Mouse (Mus musculus): ENCODE measurements around the gene Gm20388.

Gm20388 gene

DNA sequence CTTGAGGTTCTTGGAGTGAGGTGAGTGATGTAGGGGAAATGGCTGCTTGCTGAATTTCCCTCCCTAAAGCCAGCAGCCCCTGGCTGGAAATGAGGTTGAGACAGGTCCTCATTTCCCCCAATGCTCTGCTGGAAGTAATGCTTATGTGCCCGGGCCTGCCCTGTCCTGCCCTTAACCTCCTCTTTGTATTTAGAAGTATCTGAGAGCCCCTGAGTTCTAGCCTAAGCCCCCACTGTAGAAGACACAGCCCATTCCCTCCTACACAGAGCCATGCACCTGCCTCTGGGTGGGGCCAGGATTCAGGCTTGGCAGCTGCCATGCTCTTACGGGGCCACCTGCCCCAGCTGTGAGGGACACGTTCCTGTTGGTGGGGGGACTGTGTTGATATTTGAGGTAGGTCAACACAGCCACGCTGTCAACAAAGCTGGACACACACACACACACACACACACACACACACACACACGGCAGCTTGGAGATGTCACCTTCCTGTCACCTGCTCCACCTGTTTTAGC, 2787.7 kb downstream of the Gm20388 start:
- no peak for DNase-seq

DNA sequence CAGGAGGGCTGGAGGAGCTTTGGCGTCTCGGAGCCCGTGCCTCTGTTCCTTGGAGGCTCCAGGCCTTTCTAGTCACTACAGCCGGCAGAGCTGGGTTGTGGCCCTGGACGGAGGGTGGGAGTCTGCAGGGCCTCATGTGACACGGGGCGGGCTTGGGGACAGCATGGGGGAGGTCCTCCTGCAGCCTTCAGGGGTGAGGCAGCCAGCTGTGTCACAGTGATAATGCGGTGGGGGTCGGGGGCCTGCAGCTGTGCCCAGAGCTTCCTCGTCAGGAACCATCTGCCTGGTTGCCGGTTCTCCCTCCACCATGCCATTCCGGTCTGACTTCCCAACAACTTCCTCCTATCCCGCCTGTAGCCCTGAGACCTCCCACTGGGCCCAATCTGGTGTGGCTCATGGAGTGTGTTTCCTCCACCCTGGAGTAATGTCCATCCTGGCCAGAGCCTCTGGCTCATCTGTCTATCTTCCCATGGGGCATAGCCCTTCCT, 2788.4 kb downstream of the Gm20388 start, which contains the start of gene Cbfa2t3:
Cbfa2t3 (minus strand) TSS at position 105 of the 488 bp plus-strand sequence.
- peak; percentile 42 to 67 for DNase-seq

DNA sequence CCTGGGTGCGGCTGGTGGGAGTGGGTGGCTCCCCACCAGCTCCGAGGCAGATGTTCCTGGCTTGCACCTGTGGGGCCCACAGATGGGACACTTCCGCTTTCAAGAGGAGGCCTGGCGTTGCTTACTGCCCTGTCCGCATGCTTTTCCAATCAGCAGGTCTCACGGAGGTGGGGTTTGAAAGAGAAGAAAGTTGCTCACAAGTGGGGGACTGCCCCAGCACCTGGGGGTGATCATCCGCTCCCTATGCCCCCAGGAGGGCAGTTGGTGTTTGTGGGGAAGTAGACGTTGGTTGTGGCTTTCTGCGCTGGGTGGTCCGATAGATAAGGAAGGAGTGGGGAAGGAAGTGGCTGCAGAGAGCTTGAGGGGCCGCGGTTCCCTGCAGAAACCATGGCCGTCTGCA, 2790.0 kb downstream of the Gm20388 start:
- peak in 1 of 2 experiments; percentile 52 for DNase-seq

DNA sequence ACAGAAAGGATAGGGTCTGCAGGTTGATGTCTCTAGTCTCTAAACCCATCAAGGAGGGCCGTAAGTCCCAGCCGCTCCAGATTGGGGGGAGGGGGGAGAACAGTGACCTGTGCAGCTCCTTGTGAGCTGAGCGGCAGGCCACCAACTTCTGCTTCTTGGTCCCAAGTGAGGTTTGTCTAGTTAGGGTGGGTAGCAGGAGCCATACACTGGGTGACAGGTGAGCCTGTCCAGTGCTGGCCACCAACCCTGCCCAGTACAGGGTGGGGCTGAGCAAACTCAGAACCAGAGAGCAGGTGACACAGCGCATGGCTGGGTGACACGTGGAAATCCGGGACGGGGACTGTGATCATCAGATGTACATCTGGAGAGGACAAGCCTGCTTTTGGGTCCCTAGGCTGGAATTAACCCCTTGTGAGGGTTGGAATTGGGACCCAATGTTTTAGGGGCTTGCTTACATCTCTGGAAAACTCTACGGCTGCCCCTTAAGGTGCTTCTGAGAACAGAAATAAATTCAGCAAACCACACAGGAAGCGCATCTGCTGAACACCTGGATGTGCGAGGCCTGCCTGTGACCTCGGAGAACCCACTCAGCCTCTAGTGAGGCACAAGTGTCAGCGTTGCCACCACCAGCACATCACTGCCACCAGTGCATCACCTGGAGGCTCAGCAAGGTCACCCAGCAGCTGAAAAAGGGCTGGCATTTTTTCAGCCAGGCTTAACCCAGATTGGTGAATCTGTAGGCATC, 2791.0 kb downstream of the Gm20388 start:
- DNase-seq: no peak

DNA sequence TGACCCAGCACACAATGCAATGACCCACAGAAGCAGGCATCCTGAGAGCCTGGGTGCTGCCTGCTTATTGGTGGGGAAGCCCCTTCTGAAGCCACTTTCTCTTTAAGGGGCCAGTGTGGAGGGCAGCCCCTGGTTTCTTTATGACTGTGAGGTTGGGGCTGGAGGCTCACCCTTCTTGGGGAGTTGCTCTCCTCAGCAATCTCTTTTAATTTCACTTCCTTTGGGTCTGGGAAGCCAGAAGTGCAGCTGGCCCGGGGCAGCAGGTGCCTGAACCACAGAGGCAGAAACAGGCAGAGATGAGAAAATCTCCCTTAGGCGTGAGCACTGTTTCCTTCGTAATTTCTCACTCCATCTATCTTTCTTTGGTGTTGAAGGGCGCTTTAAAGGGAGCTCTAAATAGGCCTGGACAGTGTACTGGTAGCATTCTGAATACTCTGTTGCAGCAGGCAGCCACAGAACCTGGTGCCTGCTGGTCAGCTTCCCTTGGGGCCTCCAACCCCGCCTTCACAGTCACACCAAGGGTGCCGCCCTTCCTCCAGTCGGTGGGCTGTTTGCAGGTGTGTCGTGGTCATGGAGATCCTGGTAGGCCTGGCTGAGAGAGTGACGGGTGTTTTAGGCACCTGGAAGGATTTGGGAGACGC, 2791.8 kb downstream of the Gm20388 start:
- DNase-seq: no peak

DNA sequence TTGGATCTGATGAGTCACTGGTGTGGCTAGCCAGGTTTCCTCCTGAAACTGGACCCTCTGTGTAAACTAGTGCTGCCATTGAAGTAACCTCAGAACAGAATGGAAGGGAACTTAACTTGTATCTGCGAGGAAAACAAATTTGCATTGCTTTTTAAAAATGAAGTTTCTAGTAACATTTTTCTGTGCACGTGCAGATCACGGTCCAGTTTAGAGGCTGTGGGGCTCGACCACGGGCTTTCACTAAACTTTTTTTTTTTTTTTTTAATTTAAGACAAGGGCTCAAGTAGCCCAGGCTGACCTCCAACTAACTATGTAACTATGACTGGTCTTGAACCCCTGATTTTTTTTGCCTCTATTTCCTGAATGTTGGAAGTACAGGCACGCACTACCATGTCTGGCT, 2792.3 kb downstream of the Gm20388 start:
- DNase-seq: no peak

DNA sequence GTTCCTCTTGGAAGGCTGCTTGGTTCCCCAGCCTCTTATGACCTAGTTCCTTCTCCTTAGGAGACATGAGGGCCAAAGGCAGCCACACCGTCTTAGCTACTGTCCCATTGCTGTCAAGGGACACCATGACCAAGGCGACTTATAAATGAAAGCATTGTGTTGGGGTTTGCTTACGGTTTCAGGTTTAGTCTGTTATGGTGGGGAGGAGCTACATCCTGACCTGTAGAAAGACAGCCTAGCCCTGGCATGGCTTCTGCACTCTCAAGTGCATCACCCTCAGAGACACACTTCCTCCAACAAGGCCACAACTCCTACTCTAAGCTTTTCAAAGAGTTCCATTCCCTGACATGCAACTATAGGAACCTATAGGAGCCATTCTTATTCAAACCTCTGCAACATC, 2794.0 kb downstream of the Gm20388 start:
- no peak for DNase-seq

DNA sequence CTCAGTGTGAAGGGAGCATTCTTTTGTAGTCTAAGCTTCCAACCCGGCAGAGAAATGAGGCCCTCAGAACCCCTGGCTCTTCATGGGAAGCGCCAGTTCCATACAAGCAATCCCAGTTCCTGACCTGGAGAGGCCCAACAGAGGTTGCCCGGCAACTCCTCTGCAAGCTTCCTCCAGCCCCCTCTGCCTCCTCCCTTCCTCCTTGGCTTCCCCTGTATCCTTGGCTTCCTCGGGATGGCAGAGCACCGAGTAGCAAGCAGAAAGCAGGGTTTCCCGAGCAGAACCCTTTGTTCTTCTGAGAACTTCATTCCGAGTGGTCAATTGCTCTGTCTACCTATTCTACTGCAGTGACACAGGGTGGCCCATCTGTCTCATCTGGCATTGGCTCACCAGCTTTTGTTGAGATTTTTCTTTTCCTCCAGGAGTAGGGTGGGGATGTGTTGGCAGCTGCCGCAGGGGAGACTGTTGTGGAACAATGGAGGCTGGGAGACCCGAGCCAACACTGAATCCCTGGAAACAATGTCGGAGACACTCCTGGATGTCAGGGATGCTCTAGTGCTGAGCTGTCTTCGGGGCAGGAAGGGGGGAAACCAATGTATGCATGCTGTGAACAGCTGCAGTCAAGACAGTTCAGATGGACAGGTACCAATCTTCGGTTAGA, 2795.4 kb downstream of the Gm20388 start:
- peak in 1 of 2 experiments; percentile 54 for DNase-seq

DNA sequence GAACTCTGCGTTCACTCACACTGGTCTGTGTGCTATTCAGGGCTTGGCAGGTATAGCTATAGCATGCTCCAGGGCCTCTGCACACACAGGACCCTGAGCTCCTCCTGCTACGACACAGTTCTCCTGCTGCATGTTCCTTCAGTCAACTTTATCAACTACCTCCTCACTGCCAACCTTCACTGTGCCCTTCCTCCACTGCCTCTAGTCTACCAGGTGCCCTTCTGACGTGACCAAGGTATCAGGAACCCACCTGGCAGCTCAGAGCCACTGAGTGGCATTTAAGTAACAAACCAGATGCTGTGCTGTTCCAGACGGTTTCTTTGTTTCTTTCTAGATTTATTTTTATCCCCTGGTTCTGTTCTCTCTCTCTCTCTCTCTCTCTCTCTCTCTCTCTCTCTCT, 2796.5 kb downstream of the Gm20388 start:
- DNase-seq: no peak

DNA sequence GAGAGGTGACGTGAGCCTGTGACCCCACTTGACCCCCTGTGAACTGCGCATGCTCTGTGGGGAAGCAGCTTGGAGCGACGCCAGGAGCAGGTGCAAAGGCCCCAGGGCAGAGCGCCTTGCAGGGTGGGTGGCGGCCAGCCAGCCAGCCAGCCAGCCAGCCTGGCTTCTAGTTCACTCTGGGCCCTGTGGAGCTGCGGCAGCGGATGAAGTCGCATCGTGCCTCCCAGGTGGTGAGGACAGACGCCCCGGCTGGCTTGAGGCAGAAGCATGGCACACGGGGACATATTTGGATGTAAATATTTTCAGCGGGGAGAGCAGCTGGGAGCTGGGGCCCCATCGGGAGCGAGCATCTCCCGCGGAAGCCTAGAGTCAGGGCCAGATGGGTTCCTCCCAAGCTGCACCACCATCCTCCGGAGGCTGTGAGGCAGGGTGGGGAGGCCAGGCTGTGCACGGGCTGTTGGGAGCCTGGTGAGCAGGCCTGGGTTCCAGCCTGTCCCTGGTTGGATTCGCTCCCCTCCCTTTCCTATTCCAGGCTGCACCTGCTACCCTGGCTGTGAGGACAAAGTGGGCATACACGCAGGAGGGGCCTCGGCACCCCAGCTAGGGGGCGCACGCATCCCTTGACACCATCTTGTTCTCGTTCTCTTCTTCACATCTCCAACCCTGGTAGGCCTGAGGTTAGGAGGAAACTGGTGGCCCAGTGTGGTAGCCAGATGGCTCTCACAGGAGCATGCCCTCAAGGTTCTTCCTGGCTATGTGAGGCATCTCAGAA, 2798.9 kb downstream of the Gm20388 start:
- no peak for DNase-seq

DNA sequence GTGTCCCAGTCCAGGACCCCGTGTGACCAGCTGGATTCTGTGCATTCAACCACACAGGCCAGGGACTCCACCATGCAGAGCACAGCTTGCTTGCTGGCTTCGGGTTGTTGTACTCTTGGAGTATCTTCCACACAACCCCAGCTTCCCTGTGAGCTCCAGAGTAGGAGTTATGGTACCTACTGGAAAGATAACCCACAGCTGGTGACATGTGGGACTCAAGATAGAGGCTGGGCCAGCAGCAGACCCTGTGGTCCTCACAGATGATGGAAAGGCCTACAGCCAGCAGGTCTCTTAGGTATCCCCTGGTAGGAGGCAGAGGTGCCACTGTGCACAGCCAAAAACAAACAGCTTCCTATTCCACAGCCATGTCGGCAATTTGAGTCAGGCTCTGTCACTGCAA, 2800.8 kb downstream of the Gm20388 start:
- DNase-seq: no peak

DNA sequence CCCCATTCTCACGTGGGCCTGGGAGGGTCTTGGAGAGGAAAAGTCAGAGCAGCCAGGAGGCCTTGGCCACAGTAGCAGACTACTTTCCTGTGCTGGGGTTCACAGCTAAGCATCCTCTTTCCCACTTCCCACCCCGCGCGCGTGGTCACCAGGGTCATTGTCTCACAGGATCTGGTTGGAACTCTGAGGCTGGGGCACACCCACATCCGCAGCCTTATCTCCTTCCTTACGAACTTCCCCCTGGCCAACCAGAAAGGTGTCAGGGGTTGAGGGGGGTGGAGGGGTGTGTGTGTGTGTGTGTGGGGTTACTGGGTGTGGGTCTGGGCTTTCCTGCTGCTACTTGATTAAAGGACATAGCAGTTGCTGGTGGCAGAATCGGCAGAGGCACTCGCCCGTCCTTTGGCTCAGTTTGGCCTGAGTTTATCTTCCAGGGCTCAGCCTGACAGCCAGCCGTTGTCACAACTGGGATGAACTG, 2801.3 kb downstream of the Gm20388 start:
- peak; percentile 70 to 86 for DNase-seq

DNA sequence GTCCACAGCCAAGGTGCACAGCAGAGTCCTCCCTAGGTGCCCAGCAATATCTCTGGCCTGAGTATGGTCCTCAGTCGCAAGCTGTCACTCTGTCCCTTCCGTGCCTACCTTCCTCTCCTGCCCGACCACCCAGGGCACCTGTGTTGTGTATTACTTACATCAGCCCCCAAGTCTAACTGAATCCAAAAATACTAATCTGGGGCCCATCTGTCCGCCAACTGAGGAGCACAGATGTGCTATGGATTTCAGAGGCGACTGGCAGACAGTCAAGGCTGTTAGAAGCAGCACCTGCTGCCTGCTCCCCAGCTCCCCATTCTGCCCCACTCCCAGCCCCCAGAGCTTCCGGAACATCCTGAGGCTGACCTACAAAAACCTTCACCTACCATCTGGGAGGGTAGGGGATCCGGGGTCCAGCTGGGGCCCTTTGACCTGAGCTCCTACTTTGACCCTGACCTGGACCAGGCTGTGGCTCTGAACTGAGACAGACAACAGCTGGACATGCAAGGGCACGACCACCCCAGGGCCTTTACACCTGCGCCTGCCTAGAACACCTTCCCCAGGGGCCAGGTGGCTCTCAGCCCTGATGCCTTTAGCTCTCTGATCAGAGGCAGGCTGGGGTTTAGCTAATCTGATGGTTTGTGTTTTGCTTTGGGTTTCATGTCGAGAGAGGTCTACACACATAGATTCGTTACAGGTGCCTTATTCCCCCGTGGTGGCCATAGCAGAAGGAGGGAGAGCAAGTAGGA, 2801.9 kb downstream of the Gm20388 start:
- DNase-seq: no peak

DNA sequence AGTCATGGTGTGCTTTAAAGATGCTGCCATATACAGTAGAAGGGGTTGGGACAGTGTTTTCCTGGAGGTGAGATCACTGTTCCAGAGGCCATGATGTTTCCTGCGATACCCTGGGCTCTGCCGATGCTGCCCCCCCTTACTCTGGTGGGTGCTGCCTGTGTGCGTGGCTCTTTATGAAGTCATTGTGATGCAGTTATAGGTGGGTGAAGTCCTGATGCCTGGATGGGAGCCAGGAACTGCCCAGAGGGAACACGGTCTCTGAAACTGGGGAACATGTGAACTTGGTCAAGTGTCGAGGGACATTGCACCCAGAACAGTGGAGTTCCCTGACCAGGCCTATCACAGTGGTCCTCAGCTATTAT, 2802.5 kb downstream of the Gm20388 start:
- no peak for DNase-seq

DNA sequence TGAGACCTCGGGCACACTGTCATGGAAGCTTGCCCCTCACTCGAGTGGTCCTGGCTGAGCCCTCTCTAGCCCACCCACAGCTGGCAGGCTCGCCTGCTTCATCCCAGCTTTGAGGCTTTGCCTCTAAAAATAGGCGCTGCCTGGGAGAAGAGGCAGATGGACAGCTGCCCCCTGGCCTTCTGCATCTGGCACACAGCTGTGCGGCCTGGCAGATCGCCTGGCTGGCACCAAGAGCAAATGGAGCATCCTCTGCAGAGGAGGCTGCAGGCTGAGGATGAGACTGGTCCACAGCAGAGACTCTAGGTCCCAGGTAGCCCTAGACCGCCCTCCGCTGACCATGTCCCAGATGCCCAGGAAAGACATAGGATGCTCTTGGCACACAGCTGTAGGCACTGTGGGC, 2805.9 kb downstream of the Gm20388 start:
- DNase-seq: peak; percentile 55 to 80

DNA sequence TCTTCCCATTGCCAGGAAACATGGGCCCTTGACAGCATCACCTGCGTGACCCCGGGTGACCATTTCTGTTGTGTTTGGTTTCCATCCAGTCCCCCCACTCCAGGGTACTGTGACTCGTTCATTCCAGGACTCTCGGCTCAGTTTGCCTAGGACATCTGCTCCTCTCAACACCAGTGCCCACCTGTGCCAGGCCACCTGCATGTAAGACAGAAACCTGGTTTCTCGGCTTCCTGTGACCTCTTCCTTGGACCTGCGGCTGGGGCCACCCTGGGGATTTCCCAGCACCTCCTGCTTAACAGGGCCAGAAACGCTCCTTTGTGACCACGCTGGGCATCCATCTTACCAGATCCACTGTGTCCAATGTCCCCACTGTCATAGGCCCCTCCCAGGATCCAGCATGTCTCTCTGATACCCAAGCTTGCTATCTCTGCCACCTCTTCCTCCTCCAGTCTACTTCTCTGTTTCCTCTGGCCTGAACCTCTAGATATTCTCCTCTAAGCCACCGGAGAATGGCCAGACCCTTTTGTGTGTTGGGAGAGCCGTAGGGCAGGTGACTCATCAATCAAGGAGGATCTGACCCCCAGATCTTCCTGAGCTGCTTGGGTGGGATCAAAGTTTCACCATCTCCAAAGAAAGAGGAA, 2807.3 kb downstream of the Gm20388 start:
- no peak for DNase-seq

DNA sequence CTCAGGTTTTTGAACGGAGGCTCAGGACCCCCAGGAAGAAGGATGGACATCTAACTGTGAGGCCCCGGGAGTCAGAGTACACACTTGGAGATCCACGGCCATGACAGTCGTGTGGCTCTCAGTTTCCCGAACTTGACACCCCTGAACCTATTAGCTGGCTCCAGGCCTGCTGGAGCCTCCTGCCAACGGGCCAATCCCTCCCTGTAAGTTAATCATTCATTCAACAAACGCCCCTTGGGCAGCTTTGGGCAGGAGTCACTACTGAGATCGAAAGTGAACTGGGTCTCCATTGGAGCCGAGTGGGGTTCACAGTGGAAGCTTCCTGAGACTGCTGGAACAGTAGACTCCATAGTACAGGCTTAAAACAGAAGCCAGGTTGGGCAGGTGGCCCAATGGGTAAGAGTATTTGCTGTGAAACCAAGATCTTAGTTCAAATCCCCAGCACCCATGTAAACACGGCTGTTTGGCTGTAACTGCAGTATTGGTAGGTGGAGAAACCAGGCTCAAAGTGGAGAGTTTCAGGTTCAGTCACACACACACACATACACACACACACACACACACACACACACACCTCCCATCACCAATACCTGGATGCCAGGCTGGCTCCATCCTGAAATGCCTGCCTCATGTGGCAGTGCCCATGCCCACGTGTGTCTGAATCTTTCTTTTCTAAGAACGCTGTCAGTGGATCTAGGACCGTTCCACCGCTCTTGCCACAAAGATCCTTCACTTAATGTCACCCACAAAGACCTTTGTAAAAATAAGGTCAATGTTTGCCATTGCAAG, 2808.3 kb downstream of the Gm20388 start:
- DNase-seq: no peak

DNA sequence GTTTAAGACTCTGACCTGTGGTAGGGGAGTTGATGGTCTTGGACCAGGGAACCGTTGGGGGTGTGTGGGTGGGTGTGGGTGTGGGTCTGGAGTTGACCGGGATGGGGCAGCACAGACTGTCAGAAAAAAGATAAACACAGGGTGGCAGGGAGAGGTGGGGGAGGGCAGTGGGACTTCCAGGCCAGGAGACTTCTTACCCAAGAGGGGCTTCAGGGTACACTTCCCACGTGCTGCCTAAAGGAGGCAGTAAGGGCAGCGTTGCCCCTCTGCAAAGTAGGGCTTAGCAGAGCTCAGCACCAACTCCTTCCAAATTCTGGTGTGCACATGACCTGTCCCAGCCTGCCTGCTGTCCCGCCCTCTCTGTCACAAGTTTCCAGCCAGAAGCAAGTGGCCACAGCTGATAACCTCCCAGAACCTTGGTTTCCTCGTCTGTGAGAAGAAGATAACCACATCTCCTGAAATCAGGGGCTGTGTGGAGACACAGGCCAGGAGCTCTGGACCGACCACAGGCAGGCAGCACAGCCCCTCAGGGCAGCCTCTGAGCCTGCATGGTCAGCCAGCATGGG, 2808.9 kb downstream of the Gm20388 start:
- DNase-seq: peak; percentile 39 to 43

DNA sequence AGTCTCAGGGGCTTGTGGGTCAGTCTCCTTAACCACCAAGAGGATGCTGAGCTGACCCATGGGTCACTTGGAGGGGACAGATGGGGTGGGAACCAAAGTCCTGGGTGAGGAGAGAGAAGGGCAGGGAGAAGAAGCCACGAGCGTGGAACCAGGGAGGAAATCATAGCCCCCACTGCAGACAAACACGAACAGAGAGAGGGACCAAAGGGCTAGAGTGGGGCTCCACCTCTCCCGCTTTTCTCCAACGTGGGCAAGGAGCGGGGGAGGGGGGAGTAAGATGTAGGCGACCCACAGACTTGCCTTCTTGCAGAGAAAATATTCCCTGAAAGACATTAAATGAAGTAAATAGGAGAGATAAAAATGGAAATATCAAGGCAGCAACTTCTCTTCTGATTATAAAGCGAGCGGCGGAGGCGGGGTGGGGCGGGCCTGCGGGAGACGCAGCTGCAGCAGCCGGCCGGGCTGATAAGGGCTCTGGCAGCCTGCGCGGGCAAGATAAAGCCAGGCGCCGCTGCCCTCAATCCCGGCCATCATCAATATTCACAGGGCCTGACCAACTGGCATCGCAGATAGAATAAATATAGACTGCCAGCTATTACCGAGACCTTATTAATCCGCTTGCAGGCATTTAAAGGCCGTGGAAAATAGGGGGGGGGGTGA, 2809.6 kb downstream of the Gm20388 start:
- peak; percentile 67 to 82 for DNase-seq
